Mouse (Mus musculus) thymus, adult 2 months (tissue): Measurements from ENCODE around the gene Ryr3.

ENCODE experiments used
- CTCF ChIP-seq: fragments of 200-500 bp; IDR thresholded peaks from 2 replicates; pipeline ENCODE4 v1.5.1; 2012; ENCODE audit warnings: mild to moderate bottlenecking, control low read depth, low read length, moderate library complexity, borderline replicate concordance; ENCODE audit not compliant: control insufficient read depth, poor library complexity, insufficient read depth; ENCODE audit errors: extremely low read depth
- POLR2A ChIP-seq: fragments of 200-500 bp; IDR thresholded peaks from 2 replicates; pipeline ENCODE4 v1.6.1; 2012; ENCODE audit warnings: mild to moderate bottlenecking, low read length, control low read depth, moderate library complexity; ENCODE audit not compliant: control insufficient read depth, poor library complexity, insufficient read depth; ENCODE audit errors: extremely low read depth

DNA sequence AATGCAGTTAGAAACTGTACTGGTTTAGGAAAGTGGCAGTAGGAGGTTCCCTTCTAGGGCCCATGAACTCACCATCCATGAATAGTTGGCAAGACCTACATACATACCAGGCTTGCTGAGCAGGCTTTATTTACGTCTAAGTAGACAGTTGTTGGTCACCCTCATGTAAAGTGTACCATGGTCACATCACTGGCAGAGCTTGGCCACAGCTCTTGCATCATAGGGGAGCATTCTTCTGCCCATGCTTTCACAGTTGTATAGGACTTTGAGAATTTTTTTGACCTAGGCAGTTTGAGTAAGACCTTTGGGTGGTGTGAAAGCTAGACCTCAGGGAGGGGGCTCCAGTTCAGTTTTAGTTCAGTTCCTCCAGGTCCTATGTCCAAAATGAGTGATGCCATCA, 619.8 kb downstream of the Ryr3 start:
- no peak for TF ChIP-seq CTCF
- no peak for TF ChIP-seq POLR2A
